8 mouse cellular contexts compared by ENCODE assay signal in genomic region chr9:24501618-24502017, GRCm38 (mm10). TPM values are rescaled to one million over a fixed set of nuclear protein-coding genes. Genes with fewer than 3 reads are reported as not detected.
DNase-seq lines count a peak whose midpoint lies in the region; ATAC-seq and TF ChIP-seq lines count a peak whose summit lies in the region.

No protein-coding gene starts in this region.

- no peaks in the 10 kb centered on the region for H3K4me1 ChIP-seq in kidney, postnatal 0 days (replicated peaks; ENCODE audit: insufficient read depth, low read length)
- peaks cover 45% of the 10 kb centered on the region for H3K4me1 ChIP-seq in bone marrow macrophage, adult 2 months (ENCODE audit: control insufficient read depth, insufficient read depth, low read length)
- peaks cover 17% of the 10 kb centered on the region for H3K4me1 ChIP-seq in hindbrain, embryonic 13.5 days (replicated peaks)
- H3K4me1 ChIP-seq in midbrain, embryonic 14.5 days (ENCODE audit: control insufficient read depth, insufficient read depth, low read length): peaks cover 16% of the 10 kb centered on the region

- no peaks in the 10 kb centered on the region for H3K36me3 ChIP-seq in kidney, postnatal 0 days (ENCODE audit: insufficient read depth, low read length)
- no peaks in the 10 kb centered on the region for H3K36me3 ChIP-seq in hindbrain, embryonic 13.5 days
- H3K36me3 ChIP-seq in midbrain, embryonic 14.5 days (ENCODE audit: control insufficient read depth, insufficient read depth, low read length): no peaks in the 10 kb centered on the region

- TF ChIP-seq CTCF in kidney, postnatal 0 days (IDR thresholded peaks at IDR 0.05; ENCODE audit: low read depth): peak; percentile 38; the same call in 1 of the 2 replicates
- TF ChIP-seq CTCF in bone marrow macrophage, adult 2 months (IDR thresholded peaks at IDR 0.05; ENCODE audit: low read depth, low read length): no peak

- no peak for TF ChIP-seq POLR2A in bone marrow macrophage, adult 2 months (IDR thresholded peaks at IDR 0.05; ENCODE audit: borderline replicate concordance, low read depth, low read length)

- no peak overlapping the region for H3K27ac ChIP-seq in kidney, postnatal 0 days
- H3K27ac ChIP-seq in bone marrow macrophage, adult 2 months (ENCODE audit: insufficient read depth, low read depth, low read length): no peak overlapping the region
- H3K27ac ChIP-seq in hindbrain, embryonic 13.5 days: no peak overlapping the region
- H3K27ac ChIP-seq in midbrain, embryonic 14.5 days (replicated peaks; ENCODE audit: low read depth, low read length): no peak overlapping the region

- no peak overlapping the region for H3K9ac ChIP-seq in kidney, postnatal 0 days (ENCODE audit: low read depth, low read length)
- peak overlapping the region; percentile 82 for H3K9ac ChIP-seq in hindbrain, embryonic 13.5 days
- H3K9ac ChIP-seq in midbrain, embryonic 14.5 days (replicated peaks; ENCODE audit: low read length): no peak overlapping the region; the same call in none of the 2 replicates

- H3K27me3 ChIP-seq in kidney, postnatal 0 days (ENCODE audit: insufficient read depth, low read length): no peaks in the 10 kb centered on the region
- no peaks in the 10 kb centered on the region for H3K27me3 ChIP-seq in hindbrain, embryonic 13.5 days
- no peaks in the 10 kb centered on the region for H3K27me3 ChIP-seq in midbrain, embryonic 14.5 days (ENCODE audit: control insufficient read depth, insufficient read depth, low read length)

- ATAC-seq in kidney, postnatal 0 days (replicated peaks; ENCODE audit: low FRiP score, low read depth): no peak
- no peak for ATAC-seq in hindbrain, embryonic 13.5 days (ENCODE audit: low FRiP score)
- no peak for ATAC-seq in midbrain, embryonic 14.5 days (ENCODE audit: low FRiP score, low TSS enrichment)
- no peak for ATAC-seq in erythroid progenitor cell, adult 5-6 weeks (replicated peaks; ENCODE audit: low FRiP score, poor library complexity, severe bottlenecking)

- H3K4me2 ChIP-seq in kidney, postnatal 0 days (ENCODE audit: low read length): peak overlapping the region; percentile 63
- H3K4me2 ChIP-seq in hindbrain, embryonic 13.5 days: peak overlapping the region; percentile 70
- peak overlapping the region; percentile 73 for H3K4me2 ChIP-seq in midbrain, embryonic 14.5 days (ENCODE audit: low read length)

- H3K9me3 ChIP-seq in kidney, postnatal 0 days (replicated peaks; ENCODE audit: low read length): no peaks in the 10 kb centered on the region
- H3K9me3 ChIP-seq in hindbrain, embryonic 13.5 days: no peaks in the 10 kb centered on the region
- no peaks in the 10 kb centered on the region for H3K9me3 ChIP-seq in midbrain, embryonic 14.5 days (ENCODE audit: control insufficient read depth, low read length)

- 55% methylated on average over 2 of the region's 2 CpGs for WGBS in kidney, postnatal 0 days
- WGBS in hindbrain, embryonic 13.5 days: 51% methylated on average over 2 of the region's 2 CpGs
- 47% methylated on average over 2 of the region's 2 CpGs for WGBS in midbrain, embryonic 14.5 days

- no peak for DNase-seq in kidney, postnatal 0 days (ENCODE audit: low spot score)
- no peak for DNase-seq in kidney, adult 11 months
- peak; percentile 49 for DNase-seq in midbrain, embryonic 14.5 days
- no peak for DNase-seq in thymus, postnatal 14 days
- DNase-seq in left cerebral cortex, adult 11 months (ENCODE audit: low spot score): no peak

- no peak overlapping the region for H3K4me3 ChIP-seq in kidney, postnatal 0 days (replicated peaks; ENCODE audit: low read depth, low read length)
- H3K4me3 ChIP-seq in bone marrow macrophage, adult 2 months (ENCODE audit: insufficient read depth, low read length): peak overlapping the region; percentile 72
- peak overlapping the region; percentile 79 for H3K4me3 ChIP-seq in hindbrain, embryonic 13.5 days
- H3K4me3 ChIP-seq in midbrain, embryonic 14.5 days (replicated peaks; ENCODE audit: low read depth, low read length): peak overlapping the region; percentile 69

RNA-seq across cellular contexts. Expression of gene Dpy19l1, which starts 1.3 kb away (rescaled TPM):
- 9.5 and 13.0 TPM in 2 replicates for polyA plus RNA-seq in kidney, postnatal 0 days (2015; fragmentation: Nextera tagmentation; extraction: Ambion mirVana)
- 21.7 and 26.0 TPM in 2 replicates for polyA plus RNA-seq in bone marrow macrophage, adult 2 months (2012; ENCODE audit: insufficient read depth, insufficient read length, missing spikeins)
- 9.0 TPM in 2 replicates for polyA plus RNA-seq in hindbrain, embryonic 13.5 days (2015; fragmentation: Nextera tagmentation; extraction: Ambion mirVana)
- polyA plus RNA-seq in midbrain, embryonic 14.5 days (2014; fragmentation: Nextera tagmentation; extraction: Ambion mirVana): 12.0 TPM in 2 replicates
- total RNA-seq in erythroid progenitor cell, adult 5-6 weeks (2015; ENCODE audit: low replicate concordance): 41.1 and 44.3 TPM in 2 replicates
- 36.5 and 41.7 TPM in 2 replicates for total RNA-seq in erythroid progenitor cell, adult 5-6 weeks (2017; ENCODE audit: low replicate concordance)
